Mouse (Mus musculus) bone marrow, adult 2 months (tissue): ENCODE data around the gene Glrb. TPM values are rescaled to one million over a fixed set of nuclear protein-coding genes. Genes with fewer than 3 reads are reported as not detected.

Source experiments
- H3K27ac ChIP-seq: fragments of 200-500 bp; 2 replicates; pipeline ENCODE4 v1.5.1; 2012; ENCODE audit warnings: low read depth, mild to moderate bottlenecking, control low read depth, inconsistent platforms, low read length; ENCODE audit not compliant: control insufficient read depth, poor library complexity, insufficient read depth
- H3K4me1 ChIP-seq: fragments of 200-500 bp; 2 replicates; pipeline ENCODE4 v1.6.1; 2011; ENCODE audit warnings: low read length; ENCODE audit not compliant: control insufficient read depth, insufficient read depth
- H3K4me3 ChIP-seq: fragments of 200-500 bp; replicated peaks from 2 replicates; pipeline ENCODE3; 2011; ENCODE audit warnings: mild to moderate bottlenecking, low read depth, low read length, control low read depth; ENCODE audit not compliant: control insufficient read depth
- CTCF ChIP-seq: fragments of 200-500 bp; IDR thresholded peaks from 2 replicates; pipeline ENCODE4 v1.5.1; 2011; ENCODE audit warnings: low read length, control low read depth; ENCODE audit not compliant: control insufficient read depth, insufficient read depth
- POLR2A ChIP-seq: fragments of 200-500 bp; IDR thresholded peaks from 2 replicates; pipeline ENCODE4 v1.6.1; 2011; ENCODE audit warnings: low read depth, mild to moderate bottlenecking, control low read depth, low read length, borderline replicate concordance; ENCODE audit not compliant: control insufficient read depth
- WGBS: fragments of 180-500 bp; shearing (Covaris S2); methylation state at CpG from one replicate; pipeline ENCODE4 v1.1.7; 2018; 5-methylcytosine and 5-hydroxymethylcytosine counted together
- polyA plus RNA-seq: library from polyadenylated mRNA; stranded (reverse); fragments of >200 nt; gene quantifications from 2 replicates; pipeline ENCODE4 v1.2.4, GENCODE M21; 2011; ENCODE audit warnings: low replicate concordance; ENCODE audit not compliant: missing spikeins, insufficient read depth, insufficient read length

The Glrb gene
- polyA plus RNA-seq, 1 experiment: not detected

DNA sequence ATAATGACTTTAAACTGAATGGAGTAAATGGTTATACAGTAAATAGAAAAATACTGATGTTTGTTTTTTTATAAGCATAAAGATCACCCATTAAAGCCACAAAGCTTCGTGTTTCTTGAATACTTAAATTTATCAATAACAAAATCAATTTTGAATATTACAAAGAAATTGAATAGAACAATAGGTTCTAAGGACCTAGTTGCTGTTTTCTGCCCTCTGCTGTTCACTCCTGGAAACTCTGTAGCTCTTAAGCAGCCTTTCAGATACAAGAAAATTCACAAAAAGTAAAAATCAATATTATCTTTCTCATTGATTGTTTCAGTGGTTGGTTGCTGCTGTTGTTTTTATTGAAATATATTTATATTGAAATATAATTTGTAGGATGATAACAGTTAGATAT, 108.1 kb downstream of the Glrb start:
- Histone ChIP-seq H3K4me1 (no peaks in the 10 kb centered on the region), H3K4me3 (no peak overlapping the region), H3K27ac (no peak overlapping the region)
- 11% methylated on average over 1 of the region's 1 CpGs for WGBS
- TF ChIP-seq CTCF: no peak
- TF ChIP-seq POLR2A: no peak

DNA sequence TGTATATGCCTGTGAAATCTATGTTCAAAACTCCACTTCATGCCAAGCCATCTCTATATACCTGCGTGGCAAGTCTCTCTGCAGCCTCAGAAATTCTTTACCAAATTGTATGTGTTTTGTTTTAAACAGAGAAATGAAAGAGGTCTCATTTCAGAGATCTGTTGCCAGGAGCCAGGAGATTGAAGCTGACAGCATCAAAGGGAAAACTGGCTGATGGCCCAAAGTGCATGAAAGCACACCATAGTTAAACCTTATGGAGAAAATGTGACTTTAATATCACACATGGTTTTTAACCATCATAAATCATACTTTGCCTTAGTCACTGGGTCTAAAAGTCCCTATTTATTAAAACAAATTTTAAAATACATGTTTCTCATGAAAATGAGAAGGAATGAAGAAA, 109.6 kb downstream of the Glrb start:
- 69% methylated on average over 1 of the region's 1 CpGs for WGBS
- Histone ChIP-seq H3K4me3 (no peak overlapping the region), H3K27ac (no peak overlapping the region), H3K4me1 (no peaks in the 10 kb centered on the region)
- TF ChIP-seq CTCF (no peak), POLR2A (no peak)

DNA sequence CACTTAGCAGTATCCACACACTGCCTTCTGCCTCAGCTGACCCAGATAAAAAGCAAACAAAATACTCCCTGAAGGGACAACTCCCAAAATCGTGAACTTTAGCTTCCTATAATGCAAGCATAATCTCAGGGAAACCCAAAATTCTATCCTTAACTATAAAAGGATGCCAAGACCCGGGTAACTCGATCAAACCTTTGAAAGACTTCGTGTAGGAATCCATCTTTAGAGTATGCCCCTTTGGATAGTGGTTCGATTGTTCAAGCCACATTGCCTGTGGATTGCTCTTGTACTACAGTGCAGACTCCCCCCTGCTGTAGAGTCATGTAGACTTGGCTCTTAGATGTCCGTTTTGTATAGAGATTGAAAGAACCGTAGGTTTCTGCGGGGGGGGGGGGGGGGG, 110.2 kb downstream of the Glrb start:
- TF ChIP-seq CTCF (no peak), POLR2A (no peak)
- no peaks in the 10 kb centered on the region for H3K4me1 ChIP-seq
- 55% methylated on average over 8 of the region's 8 CpGs for WGBS

DNA sequence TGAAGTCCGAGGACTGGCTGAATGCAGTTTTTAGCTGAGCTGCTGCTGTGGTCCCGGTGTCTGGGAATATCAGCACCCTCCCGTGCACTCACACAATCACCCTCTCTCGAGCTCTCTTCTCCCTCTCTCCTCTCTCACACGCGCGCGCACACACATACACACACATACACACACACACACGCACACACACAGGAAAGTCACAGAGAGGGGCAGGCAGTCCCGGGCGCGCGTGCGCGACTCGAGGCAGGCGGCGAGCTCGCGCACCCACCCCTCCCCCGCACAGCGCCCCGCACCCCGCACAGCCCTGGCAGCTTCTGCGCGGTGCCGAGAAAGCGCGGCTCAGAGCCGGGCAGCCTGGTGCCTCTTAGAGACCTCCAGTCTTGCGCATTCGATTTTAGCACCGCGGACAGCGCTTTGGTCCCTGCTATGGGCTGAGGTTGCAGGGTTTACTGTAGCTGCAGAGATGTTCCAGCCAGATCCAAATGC, 110.8 kb downstream of the Glrb start, which contains the start of gene Gria2:
Gene Gria2, minus strand, starts transcription at position 240 of the 486 bp plus-strand sequence.
- no peak within 1 kb of the TSS for H3K4me3 ChIP-seq
- no peaks in the 10 kb centered on the region for H3K4me1 ChIP-seq
- no peak within 1 kb of the TSS for H3K27ac ChIP-seq
- under 1% methylated on average over 35 of the region's 35 CpGs for WGBS
- TF ChIP-seq CTCF: no peak

More for the DNA sequence above, 110.2 kb downstream of the Glrb start:
- H3K4me3 ChIP-seq: no peak overlapping the region
- H3K27ac ChIP-seq: no peak overlapping the region

DNA sequence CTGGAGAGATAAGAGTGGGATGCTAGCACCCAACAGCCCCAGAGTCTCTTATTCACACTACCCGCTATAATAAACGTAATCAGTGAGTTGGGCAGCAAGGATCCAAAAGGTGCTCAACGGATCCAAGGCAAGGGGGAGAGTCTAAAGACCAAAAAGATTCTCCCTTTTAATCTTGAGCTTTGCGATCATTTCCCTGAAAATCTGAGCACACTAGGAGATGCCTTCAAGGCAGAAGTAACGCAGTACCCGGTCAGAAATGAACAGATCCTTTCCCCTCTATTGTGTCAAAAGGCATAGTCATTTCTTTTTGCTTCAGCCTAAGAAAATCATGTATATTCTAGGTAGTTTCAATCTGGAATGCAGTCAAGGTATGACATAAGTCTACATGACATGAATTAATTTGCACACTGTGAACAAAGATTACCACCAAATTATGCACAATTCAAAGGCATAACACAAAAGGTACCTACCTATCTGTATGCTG, 111.6 kb downstream of the Glrb start:
- Histone ChIP-seq H3K4me1 (no peaks in the 10 kb centered on the region), H3K27ac (no peak overlapping the region), H3K4me3 (no peak overlapping the region)
- 21% methylated on average over 6 of the region's 6 CpGs for WGBS
- no peak for TF ChIP-seq CTCF
- no peak for TF ChIP-seq POLR2A

DNA sequence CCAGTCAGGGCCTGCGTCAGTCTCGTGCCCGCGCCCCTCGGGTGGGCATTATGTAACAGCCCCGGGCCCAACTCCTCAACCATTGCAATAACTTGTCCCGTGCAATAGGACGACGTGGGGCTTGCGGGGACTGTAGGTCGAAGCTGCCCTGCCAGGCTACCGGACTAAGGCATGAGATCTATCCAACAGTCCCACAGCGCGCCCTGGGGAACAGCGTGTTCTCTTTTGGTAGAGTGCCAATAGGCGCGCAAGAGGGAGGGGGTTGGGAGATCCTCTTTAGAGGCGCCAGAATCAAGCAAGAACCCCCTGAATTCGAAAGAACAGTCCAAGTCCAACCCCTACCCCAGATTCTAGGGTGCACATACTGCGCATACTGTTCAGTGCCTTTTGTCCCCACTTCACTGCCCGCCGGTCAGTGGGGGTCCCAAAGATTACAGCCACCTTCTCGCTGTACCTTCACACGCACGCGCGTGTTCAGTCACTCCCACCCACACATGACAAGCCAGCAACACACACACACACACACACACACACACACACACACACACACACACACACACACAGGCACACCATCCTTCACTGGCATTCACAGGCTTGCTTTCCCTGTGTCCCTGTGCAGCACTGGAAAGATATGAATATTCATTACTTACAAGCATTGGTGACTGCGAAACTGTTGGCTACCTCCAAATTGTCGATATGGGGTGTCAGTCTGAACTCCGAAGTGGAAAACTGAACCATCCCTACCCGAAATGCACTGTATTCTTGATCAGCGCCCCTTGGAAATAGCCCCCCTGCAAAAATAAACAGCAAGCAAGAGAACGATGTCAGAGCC, 112.2 kb downstream of the Glrb start:
- TF ChIP-seq CTCF: no peak
- no peak for TF ChIP-seq POLR2A
- H3K4me3 ChIP-seq: no peak overlapping the region
- WGBS: 10% methylated on average over 33 of the region's 33 CpGs
- no peak overlapping the region for H3K27ac ChIP-seq
- H3K4me1 ChIP-seq: no peaks in the 10 kb centered on the region

DNA sequence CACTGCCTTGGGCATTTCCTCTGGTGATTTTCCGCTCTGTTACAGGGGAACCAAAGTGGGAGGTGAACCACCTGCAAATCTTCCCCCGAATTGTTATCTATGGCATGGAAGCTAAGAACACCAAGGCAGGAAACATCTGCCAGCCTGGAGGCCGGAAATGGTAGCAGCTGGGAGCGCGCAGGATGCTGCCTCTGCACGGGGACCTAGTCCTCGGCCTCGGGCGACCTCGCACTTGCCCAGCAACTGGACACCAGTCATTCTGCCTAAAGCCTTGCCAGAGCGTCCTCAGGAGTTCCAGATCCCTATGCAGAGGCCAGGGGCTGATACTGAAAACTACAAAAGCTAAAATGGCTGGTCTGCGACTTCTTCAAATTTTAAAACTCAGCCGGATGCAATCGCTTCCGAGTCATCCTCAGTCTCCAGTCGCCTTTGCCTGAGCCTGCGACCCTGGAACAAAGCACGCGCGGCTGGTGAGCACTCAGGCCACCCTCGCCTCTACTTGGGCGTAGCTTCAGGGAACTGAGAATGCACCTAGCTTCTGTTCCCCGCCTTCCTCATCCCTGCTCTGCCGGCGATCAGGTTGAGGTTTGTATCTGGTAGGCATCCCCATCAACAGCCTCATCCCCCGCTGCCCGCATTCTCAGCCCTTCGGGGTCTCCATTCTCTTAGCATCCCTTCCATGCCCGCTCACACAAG, 113.0 kb downstream of the Glrb start:
- Histone ChIP-seq H3K4me1 (no peaks in the 10 kb centered on the region), H3K27ac (no peak overlapping the region), H3K4me3 (no peak overlapping the region)
- under 1% methylated on average over 29 of the region's 29 CpGs for WGBS
- TF ChIP-seq CTCF (no peak), POLR2A (no peak)

DNA sequence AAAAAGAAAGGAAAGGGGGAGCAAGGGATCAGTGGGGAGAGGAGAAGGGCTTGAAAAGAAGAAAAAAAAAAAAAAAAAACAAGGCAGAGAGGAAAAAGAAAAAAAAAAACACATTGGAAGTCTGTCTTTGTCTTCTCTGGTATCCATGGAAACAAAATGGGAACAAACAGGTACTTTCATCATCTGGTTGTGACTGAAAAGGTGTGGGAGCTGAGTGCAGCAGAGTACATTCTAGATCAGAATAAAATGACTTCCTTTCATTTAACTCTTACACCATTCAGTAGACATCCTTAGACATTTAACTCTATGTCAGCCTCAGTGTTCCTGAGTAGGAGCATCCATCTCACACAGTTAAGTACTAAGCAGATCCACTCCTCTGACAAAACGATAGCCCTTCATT, 115.5 kb downstream of the Glrb start:
- WGBS: 75% methylated on average over 1 of the region's 1 CpGs
- H3K4me1 ChIP-seq: no peaks in the 10 kb centered on the region
- no peak overlapping the region for H3K27ac ChIP-seq
- H3K4me3 ChIP-seq: no peak overlapping the region
- TF ChIP-seq CTCF (no peak), POLR2A (no peak)

DNA sequence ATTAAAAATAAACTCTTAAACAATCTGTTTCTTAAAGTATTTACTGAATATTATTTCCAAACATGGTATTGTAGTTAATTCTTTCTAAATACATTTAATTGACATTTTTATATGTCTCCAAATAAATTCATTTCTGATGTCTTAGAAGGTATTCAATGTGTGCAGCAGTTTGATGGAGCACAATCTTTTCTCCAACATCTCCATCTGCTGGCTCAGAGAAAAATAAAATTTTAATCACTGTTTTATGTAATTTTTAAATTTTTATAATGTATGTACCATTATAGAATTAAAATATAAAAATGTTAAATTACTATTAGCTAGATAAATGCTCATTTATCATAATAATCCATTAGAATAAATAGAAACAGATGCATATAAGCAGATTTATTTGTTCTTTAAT, 116.7 kb downstream of the Glrb start:
- H3K4me1 ChIP-seq: no peaks in the 10 kb centered on the region
- H3K27ac ChIP-seq: no peak overlapping the region
- TF ChIP-seq CTCF (no peak), POLR2A (no peak)
- H3K4me3 ChIP-seq: no peak overlapping the region
